Mouse (Mus musculus) cerebellum, adult 9-10 months (tissue): Measurements from ENCODE around the gene Msh2.
"Not testable (repeated sequence)": the region's sequence is repeated elsewhere in the genome, so short reads cannot be mapped to it uniquely, and the experiment has no call there.

ENCODE experiments used
- DNase-seq: peaks from one replicate; pipeline ENCODE4 v3.0.0; 2022

Msh2 gene

GRCm38 (mm10) chr17:87671890-87672660 lies at the start of gene Msh2:
TSS of gene Msh2 (plus strand) at chr17:87672330.
- peak; percentile 98 for DNase-seq

GRCm38 (mm10) chr17:87625510-87626086 lies 46.5 kb upstream of the Msh2 start:
- no peak for DNase-seq

GRCm38 (mm10) chr17:87628144-87628543 lies 44.0 kb upstream of the Msh2 start:
- no peak for DNase-seq

GRCm38 (mm10) chr17:87628706-87629105 lies 43.4 kb upstream of the Msh2 start:
- no peak for DNase-seq

- DNase-seq, result no peak
Observed at GRCm38 (mm10) chr17:87637056-87637389, 35.1 kb upstream of the Msh2 start.

GRCm38 (mm10) chr17:87639242-87639641 lies 32.9 kb upstream of the Msh2 start:
- DNase-seq, result no peak

- DNase-seq, result no peak
Observed at GRCm38 (mm10) chr17:87640272-87640671, 31.9 kb upstream of the Msh2 start.

GRCm38 (mm10) chr17:87641006-87641405 lies 31.1 kb upstream of the Msh2 start:
- DNase-seq, result no peak

- DNase-seq, result no peak
Observed at GRCm38 (mm10) chr17:87642744-87643143, 29.4 kb upstream of the Msh2 start.

- DNase-seq, result not testable (repeated sequence)
Observed at GRCm38 (mm10) chr17:87655616-87656015, 16.5 kb upstream of the Msh2 start.

GRCm38 (mm10) chr17:87661958-87662573 lies 10.1 kb upstream of the Msh2 start:
- DNase-seq, result not testable (repeated sequence)

GRCm38 (mm10) chr17:87664238-87664637 lies 7.9 kb upstream of the Msh2 start:
- DNase-seq, result no peak

- peak; percentile 71 for DNase-seq
Observed at GRCm38 (mm10) chr17:87665066-87665822, 6.9 kb upstream of the Msh2 start.

- no peak for DNase-seq
Observed at GRCm38 (mm10) chr17:87672677-87673286, 652 bp downstream of the Msh2 start.

- not testable (repeated sequence) for DNase-seq
Observed at GRCm38 (mm10) chr17:87676916-87677474, 4.9 kb downstream of the Msh2 start.

- no peak for DNase-seq
Observed at GRCm38 (mm10) chr17:87677656-87678055, 5.5 kb downstream of the Msh2 start.

GRCm38 (mm10) chr17:87689217-87689616 lies 17.1 kb downstream of the Msh2 start:
- DNase-seq, result no peak

- peak; percentile 83 for DNase-seq
Observed at GRCm38 (mm10) chr17:87691958-87692357, 19.8 kb downstream of the Msh2 start.

GRCm38 (mm10) chr17:87695874-87696465 lies 23.8 kb downstream of the Msh2 start:
- no peak for DNase-seq

GRCm38 (mm10) chr17:87696814-87697213 lies 24.7 kb downstream of the Msh2 start:
- no peak for DNase-seq

- DNase-seq, result no peak
Observed at GRCm38 (mm10) chr17:87698996-87699765, 27.1 kb downstream of the Msh2 start.
